Mouse (Mus musculus): Measurements from ENCODE around the gene Fgfr2. TPM values are rescaled to one million over a fixed set of nuclear protein-coding genes. Genes with fewer than 3 reads are reported as not detected.

Fgfr2 gene
- polyA plus RNA-seq, 1 experiment from 2014 or later = 86.9 TPM

DNA sequence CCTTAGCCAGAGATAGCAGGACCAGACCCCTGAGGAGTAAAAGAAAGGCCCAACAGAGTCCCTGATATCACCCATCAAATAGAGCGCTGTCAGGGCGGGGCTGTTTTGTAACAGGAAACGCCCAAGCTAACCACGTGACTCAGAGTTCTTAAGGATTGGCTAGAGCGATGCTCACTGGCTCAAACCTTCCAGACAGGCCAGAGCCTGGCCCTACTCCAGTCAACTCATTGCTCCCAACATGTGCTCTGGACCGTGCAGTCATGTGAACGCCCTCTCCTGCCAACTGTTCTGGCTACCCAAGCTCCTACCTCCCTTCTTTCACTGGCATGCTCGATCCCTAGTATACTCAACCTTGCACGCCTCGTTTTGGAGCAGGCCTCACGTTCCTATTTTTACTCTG, 399.2 kb downstream of the Fgfr2 start:
- Histone ChIP-seq H3K4me2 (ENCODE audit: low read depth) (no peak overlapping the region), H3K4me1 (ENCODE audit: control insufficient read depth, insufficient read depth, low read length) (no peaks in the 10 kb centered on the region), H3K9ac (ENCODE audit: low read length) (no peak overlapping the region), H3K9me3 (ENCODE audit: control insufficient read depth, low read length) (no peaks in the 10 kb centered on the region), H3K4me3 (ENCODE audit: low read depth, low read length) (no peak overlapping the region), H3K27ac (ENCODE audit: low read depth, low read length) (no peak overlapping the region), H3K27me3 (ENCODE audit: control insufficient read depth, insufficient read depth, low read length) (no peaks in the 10 kb centered on the region), H3K36me3 (ENCODE audit: control insufficient read depth, insufficient read depth, low read length) (no peaks in the 10 kb centered on the region)
- DNase-seq (ENCODE audit: low spot score) (no peak), ATAC-seq (ENCODE audit: insufficient read depth, low FRiP score, low TSS enrichment) (no peak)
- WGBS = 92% methylated on average over 11 of the region's 11 CpGs

DNA sequence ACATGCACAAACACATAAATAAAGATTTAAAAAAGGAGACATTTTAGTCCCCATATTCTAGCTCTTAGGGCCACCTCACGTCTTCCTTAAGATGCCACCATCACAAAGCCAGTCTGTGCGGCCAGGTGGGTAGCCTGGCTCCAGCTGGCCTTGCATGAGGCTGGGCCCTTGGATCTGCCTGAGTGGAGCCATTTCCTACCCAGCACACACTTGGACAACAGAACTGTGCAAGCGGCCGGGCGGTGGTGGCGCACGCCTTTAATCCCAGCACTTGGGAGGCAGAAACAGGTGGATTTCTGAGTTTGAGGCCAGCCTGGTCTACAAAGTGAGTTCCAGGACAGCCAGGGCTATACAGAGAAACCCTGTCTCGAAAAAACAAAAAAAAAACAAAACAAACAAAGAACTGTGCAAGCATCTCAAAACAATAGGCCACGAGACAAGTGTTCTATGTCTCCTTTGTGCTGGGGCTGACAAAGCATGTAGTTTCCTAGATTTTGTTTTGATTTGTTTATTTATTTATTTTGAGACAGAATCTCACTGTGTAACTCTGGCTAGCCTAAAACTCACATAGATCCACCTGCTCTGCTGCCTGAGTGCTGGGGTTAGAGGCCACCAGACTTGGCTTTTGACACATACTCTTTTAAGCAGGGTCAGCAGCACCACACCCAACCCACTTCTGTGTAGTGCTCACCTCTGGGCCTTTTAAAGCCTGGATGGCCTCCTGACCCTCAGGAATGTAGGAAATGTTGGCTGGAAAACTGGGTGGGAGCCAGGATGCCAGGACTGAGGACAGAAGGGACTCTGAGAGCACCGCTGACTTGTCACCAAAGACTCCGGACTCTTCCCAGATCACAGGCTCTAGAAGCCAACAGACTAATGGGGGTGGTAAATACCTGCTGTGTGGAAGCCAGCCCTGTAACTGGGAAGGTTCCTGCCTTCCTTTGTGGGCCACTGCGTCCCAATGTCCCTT, 400.5 kb downstream of the Fgfr2 start:
- Histone ChIP-seq H3K4me1 (ENCODE audit: control insufficient read depth, insufficient read depth, low read length) (no peaks in the 10 kb centered on the region), H3K27me3 (ENCODE audit: control insufficient read depth, insufficient read depth, low read length) (no peaks in the 10 kb centered on the region), H3K9ac (ENCODE audit: low read length) (no peak overlapping the region), H3K27ac (ENCODE audit: low read depth, low read length) (no peak overlapping the region), H3K4me3 (ENCODE audit: low read depth, low read length) (no peak overlapping the region), H3K36me3 (ENCODE audit: control insufficient read depth, insufficient read depth, low read length) (no peaks in the 10 kb centered on the region), H3K9me3 (ENCODE audit: control insufficient read depth, low read length) (no peaks in the 10 kb centered on the region), H3K4me2 (ENCODE audit: low read depth) (no peak overlapping the region)
- no peak for ATAC-seq (ENCODE audit: insufficient read depth, low FRiP score, low TSS enrichment)
- DNase-seq (ENCODE audit: low spot score) = no peak
- WGBS = 85% methylated on average over 12 of the region's 12 CpGs

DNA sequence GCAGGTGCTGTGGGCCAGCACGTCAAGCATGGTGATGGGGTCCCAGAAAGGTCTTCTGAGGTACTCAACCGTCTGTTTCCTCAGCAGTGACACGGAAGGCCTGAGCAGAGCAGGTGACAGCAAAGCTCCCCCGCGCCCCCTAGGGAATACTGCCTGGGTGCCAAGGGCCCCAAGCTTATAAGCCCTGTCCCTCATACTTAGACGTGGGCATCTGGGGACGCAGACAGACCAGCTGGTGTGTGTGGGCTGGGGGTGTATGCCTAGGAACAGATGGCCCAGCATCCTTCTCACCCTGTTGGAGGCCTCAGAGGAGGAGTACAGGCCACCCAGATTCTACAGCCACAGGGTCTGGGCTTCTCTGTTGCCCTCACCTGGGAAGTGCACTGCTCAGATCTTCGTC, 402.6 kb downstream of the Fgfr2 start:
- ATAC-seq (ENCODE audit: insufficient read depth, low FRiP score, low TSS enrichment) = no peak
- no peaks in the 10 kb centered on the region for H3K4me1 ChIP-seq (ENCODE audit: control insufficient read depth, insufficient read depth, low read length)
- DNase-seq (ENCODE audit: low spot score) = no peak

DNA sequence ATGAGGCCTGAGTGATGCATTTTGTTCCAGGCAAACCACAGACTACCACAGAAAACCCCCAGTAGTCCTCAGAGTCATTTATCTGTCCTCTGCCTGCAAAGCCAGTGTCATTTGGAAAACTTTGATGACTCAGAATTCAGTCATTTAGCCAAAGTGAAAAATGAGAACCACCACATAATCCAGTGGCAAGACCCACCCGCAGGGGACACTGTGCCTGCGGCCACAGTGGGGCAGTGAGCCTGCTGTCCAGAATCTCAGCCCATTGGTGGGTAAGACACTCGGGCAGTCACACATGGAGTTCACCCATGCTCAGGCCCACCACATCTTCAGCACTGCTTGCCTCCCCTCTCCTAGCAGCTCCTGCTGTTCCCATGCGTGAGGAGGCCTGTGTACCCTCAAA, 403.6 kb downstream of the Fgfr2 start:
- no peak for ATAC-seq (ENCODE audit: insufficient read depth, low FRiP score, low TSS enrichment)
- H3K9ac ChIP-seq (ENCODE audit: low read length) = no peak overlapping the region
- no peaks in the 10 kb centered on the region for H3K4me1 ChIP-seq (ENCODE audit: control insufficient read depth, insufficient read depth, low read length)
- no peak overlapping the region for H3K4me2 ChIP-seq (ENCODE audit: low read depth)
- no peak overlapping the region for H3K27ac ChIP-seq (ENCODE audit: low read depth, low read length)
- no peak overlapping the region for H3K4me3 ChIP-seq (ENCODE audit: low read depth, low read length)
- WGBS = 92% methylated on average over 4 of the region's 4 CpGs
- DNase-seq (ENCODE audit: low spot score) = no peak
- H3K27me3 ChIP-seq (ENCODE audit: control insufficient read depth, insufficient read depth, low read length) = no peaks in the 10 kb centered on the region
- H3K9me3 ChIP-seq (ENCODE audit: control insufficient read depth, low read length) = no peaks in the 10 kb centered on the region
- no peaks in the 10 kb centered on the region for H3K36me3 ChIP-seq (ENCODE audit: control insufficient read depth, insufficient read depth, low read length)

More for the DNA sequence above, 402.6 kb downstream of the Fgfr2 start:
- Histone ChIP-seq H3K4me3 (ENCODE audit: low read depth, low read length) (no peak overlapping the region), H3K4me2 (ENCODE audit: low read depth) (no peak overlapping the region), H3K9me3 (ENCODE audit: control insufficient read depth, low read length) (no peaks in the 10 kb centered on the region), H3K9ac (ENCODE audit: low read length) (no peak overlapping the region), H3K27me3 (ENCODE audit: control insufficient read depth, insufficient read depth, low read length) (no peaks in the 10 kb centered on the region), H3K27ac (ENCODE audit: low read depth, low read length) (no peak overlapping the region), H3K36me3 (ENCODE audit: control insufficient read depth, insufficient read depth, low read length) (no peaks in the 10 kb centered on the region)
- WGBS = 81% methylated on average over 8 of the region's 8 CpGs

DNA sequence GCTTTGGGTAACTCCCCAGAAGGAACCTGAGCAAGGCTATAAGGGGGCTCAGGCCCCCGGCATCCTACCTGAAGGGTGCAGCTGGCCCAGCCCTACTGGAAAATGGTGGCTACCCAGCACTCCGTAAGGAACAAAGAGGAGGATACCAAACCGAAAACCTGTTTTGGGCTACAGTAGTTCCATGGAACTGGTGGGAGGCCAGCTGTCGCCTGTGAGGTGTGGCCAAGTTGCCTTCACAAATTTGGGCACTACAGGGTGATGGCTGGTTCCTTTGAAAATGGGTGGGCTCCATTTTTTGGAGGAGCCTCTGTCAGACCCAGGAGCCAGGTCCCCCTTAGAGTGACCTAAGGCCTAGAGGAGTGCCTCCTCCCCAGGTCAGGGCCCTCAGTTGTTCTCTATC, 407.9 kb downstream of the Fgfr2 start:
- no peaks in the 10 kb centered on the region for H3K36me3 ChIP-seq (ENCODE audit: control insufficient read depth, insufficient read depth, low read length)
- DNase-seq (ENCODE audit: low spot score) (no peak), ATAC-seq (ENCODE audit: insufficient read depth, low FRiP score, low TSS enrichment) (no peak)
- no peak overlapping the region for H3K27ac ChIP-seq (ENCODE audit: low read depth, low read length)
- 89% methylated on average over 4 of the region's 4 CpGs for WGBS
- H3K4me2 ChIP-seq (ENCODE audit: low read depth) = no peak overlapping the region
- no peak overlapping the region for H3K4me3 ChIP-seq (ENCODE audit: low read depth, low read length)
- no peaks in the 10 kb centered on the region for H3K9me3 ChIP-seq (ENCODE audit: control insufficient read depth, low read length)
- H3K27me3 ChIP-seq (ENCODE audit: control insufficient read depth, insufficient read depth, low read length) = no peaks in the 10 kb centered on the region
- H3K4me1 ChIP-seq (ENCODE audit: control insufficient read depth, insufficient read depth, low read length) = peaks cover 5% of the 10 kb centered on the region; the same call in 1 of the 2 replicates
- no peak overlapping the region for H3K9ac ChIP-seq (ENCODE audit: low read length)

DNA sequence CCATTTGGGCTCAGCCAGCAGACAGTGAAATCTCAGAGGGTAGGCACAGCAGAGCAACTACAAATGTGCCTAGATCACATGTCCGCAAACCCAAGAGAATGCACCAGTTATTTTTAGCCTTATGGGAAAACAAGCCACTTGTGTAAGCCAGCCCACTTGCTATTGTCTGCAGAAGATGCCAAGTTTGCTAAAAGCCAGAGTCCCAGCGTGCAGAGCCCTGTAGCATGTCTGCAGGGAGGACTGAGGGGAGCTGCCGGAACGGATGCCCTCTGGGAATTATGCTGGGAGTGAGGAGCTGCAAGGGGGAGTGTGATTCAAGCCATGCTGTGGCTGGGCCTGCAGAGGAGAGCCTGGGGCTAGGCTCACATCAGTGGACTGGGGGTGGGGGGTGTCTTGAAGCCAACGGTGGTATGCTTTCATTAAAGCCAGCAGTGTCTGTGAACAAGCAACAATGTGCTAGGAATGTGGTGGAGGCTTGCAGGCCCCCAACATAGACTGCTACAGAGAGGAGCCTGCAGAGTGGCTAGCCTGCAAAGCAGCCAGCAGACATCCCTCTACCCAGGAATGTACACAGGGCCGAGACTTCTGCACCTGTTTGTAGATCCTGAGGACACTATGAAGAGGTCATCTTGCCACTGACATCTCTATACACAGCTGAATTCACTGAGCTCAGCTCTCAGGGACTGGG, 408.8 kb downstream of the Fgfr2 start:
- H3K9ac ChIP-seq (ENCODE audit: low read length) = no peak overlapping the region
- no peak overlapping the region for H3K4me3 ChIP-seq (ENCODE audit: low read depth, low read length)
- H3K4me2 ChIP-seq (ENCODE audit: low read depth) = no peak overlapping the region
- no peaks in the 10 kb centered on the region for H3K9me3 ChIP-seq (ENCODE audit: control insufficient read depth, low read length)
- no peak overlapping the region for H3K27ac ChIP-seq (ENCODE audit: low read depth, low read length)
- no peaks in the 10 kb centered on the region for H3K27me3 ChIP-seq (ENCODE audit: control insufficient read depth, insufficient read depth, low read length)
- ATAC-seq (ENCODE audit: insufficient read depth, low FRiP score, low TSS enrichment) (no peak), DNase-seq (ENCODE audit: low spot score) (no peak)
- peaks cover 5% of the 10 kb centered on the region; the same call in 1 of the 2 replicates for H3K4me1 ChIP-seq (ENCODE audit: control insufficient read depth, insufficient read depth, low read length)
- H3K36me3 ChIP-seq (ENCODE audit: control insufficient read depth, insufficient read depth, low read length) = no peaks in the 10 kb centered on the region
- WGBS = 61% methylated on average over 6 of the region's 6 CpGs

DNA sequence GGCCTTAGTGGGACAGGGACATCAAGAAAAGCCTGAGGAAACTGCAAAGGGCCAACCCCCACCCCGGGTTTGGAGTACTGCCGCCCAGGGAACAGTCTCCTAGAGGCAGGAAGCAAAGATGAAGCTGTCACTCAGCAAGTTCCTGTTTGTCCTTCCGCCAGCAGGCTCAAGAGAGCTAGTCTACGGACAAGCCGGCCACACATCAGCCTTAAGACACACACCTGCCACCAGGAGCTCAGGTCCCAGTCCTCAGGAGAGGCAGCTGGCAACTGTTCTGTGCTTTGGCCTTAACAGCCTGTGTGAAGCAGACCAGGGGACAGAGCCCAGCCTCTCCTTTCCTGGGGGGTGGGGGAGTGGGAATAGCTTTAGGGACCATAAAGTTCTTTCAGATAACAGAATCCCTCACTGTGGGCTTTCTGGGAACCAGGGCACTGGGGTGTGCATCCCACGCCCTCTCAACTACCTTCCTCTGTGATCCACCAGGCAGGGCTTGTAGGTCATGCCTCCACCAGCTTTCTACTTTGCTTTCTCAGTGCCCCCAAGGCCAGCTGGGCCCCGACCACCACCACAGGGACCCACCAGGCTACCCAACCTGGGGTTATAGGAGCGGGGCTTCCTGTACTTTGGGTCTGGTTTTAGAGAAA, 409.5 kb downstream of the Fgfr2 start:
- Histone ChIP-seq H3K9me3 (ENCODE audit: control insufficient read depth, low read length) (no peaks in the 10 kb centered on the region), H3K36me3 (ENCODE audit: control insufficient read depth, insufficient read depth, low read length) (no peaks in the 10 kb centered on the region), H3K9ac (ENCODE audit: low read length) (no peak overlapping the region), H3K27ac (ENCODE audit: low read depth, low read length) (peak overlapping the region; percentile 10; the same call in 1 of the 2 replicates), H3K4me3 (ENCODE audit: low read depth, low read length) (no peak overlapping the region), H3K27me3 (ENCODE audit: control insufficient read depth, insufficient read depth, low read length) (no peaks in the 10 kb centered on the region), H3K4me2 (ENCODE audit: low read depth) (no peak overlapping the region), H3K4me1 (ENCODE audit: control insufficient read depth, insufficient read depth, low read length) (peaks cover 5% of the 10 kb centered on the region; the same call in 1 of the 2 replicates)
- no peak for DNase-seq (ENCODE audit: low spot score)
- 77% methylated on average over 8 of the region's 8 CpGs for WGBS
- no peak for ATAC-seq (ENCODE audit: insufficient read depth, low FRiP score, low TSS enrichment)

DNA sequence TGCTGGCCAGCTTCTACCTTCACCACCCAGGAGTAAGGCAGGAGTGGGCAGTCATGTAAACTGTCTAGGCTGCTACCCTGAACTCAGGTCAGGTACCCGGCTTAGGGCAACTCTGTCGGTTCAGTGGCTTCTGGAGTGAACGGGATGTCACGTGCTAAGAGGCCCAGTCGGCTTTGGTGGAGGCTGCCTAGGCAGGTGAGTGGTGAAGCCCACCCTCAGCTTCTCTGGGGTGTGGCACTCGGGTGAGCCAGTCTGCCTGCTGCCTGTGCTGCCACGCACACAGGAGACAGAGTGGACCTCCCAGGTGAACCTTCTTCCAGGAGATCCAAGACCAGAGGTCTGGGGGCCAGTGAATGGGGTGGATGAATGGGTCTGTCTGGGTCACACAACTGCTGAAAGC, 410.2 kb downstream of the Fgfr2 start:
- H3K4me1 ChIP-seq (ENCODE audit: control insufficient read depth, insufficient read depth, low read length) = peaks cover 5% of the 10 kb centered on the region; the same call in 1 of the 2 replicates
- no peak overlapping the region for H3K4me2 ChIP-seq (ENCODE audit: low read depth)
- DNase-seq (ENCODE audit: low spot score) (no peak), ATAC-seq (ENCODE audit: insufficient read depth, low FRiP score, low TSS enrichment) (no peak)
- H3K36me3 ChIP-seq (ENCODE audit: control insufficient read depth, insufficient read depth, low read length) = no peaks in the 10 kb centered on the region
- no peaks in the 10 kb centered on the region for H3K27me3 ChIP-seq (ENCODE audit: control insufficient read depth, insufficient read depth, low read length)
- no peak overlapping the region for H3K27ac ChIP-seq (ENCODE audit: low read depth, low read length)
- 86% methylated on average over 7 of the region's 7 CpGs for WGBS
- no peak overlapping the region for H3K4me3 ChIP-seq (ENCODE audit: low read depth, low read length)
- no peak overlapping the region for H3K9ac ChIP-seq (ENCODE audit: low read length)
- no peaks in the 10 kb centered on the region for H3K9me3 ChIP-seq (ENCODE audit: control insufficient read depth, low read length)
